Mouse (Mus musculus) kidney, embryonic 16.5 days (tissue): ENCODE results near the gene Pdlim4. TPM values are rescaled to one million over a fixed set of nuclear protein-coding genes. Genes with fewer than 3 reads are reported as not detected.

Source experiments
- ATAC-seq: fragments of 200-750 bp; cut with Nextera tagmentation; 2 replicates; pipeline ENCODE4 v1.8.0; 2017; ENCODE audit warnings: moderate TSS enrichment; ENCODE audit not compliant: low FRiP score, low TSS enrichment
- H3K27ac ChIP-seq: fragments of 300-500 bp; sonication (generic); 2 replicates; pipeline ENCODE4 v1.5.1; 2014; ENCODE audit warnings: low read length
- H3K27me3 ChIP-seq: fragments of 300-500 bp; sonication (generic); 2 replicates; pipeline ENCODE4 v1.6.1; 2014; ENCODE audit warnings: low read length, control low read depth, mixed read lengths; ENCODE audit not compliant: insufficient read depth
- H3K36me3 ChIP-seq: fragments of 300-500 bp; sonication (generic); 2 replicates; pipeline ENCODE4 v1.6.1; 2014; ENCODE audit warnings: low read length, control low read depth, mixed read lengths; ENCODE audit not compliant: insufficient read depth
- H3K4me1 ChIP-seq: fragments of 300-500 bp; sonication (generic); 2 replicates; pipeline ENCODE4 v1.6.1; 2014; ENCODE audit warnings: low read length, control low read depth, mixed read lengths; ENCODE audit not compliant: insufficient read depth
- H3K4me2 ChIP-seq: fragments of 300-500 bp; sonication (generic); replicated peaks from 2 replicates; pipeline ENCODE4 v1.6.1; 2014; ENCODE audit warnings: low read depth, low read length
- H3K4me3 ChIP-seq: fragments of 300-500 bp; sonication (generic); 2 replicates; pipeline ENCODE4 v1.5.1; 2014; ENCODE audit warnings: mild to moderate bottlenecking, low read length
- H3K9ac ChIP-seq: fragments of 300-500 bp; sonication (generic); replicated peaks from 2 replicates; pipeline ENCODE4 v1.6.1; 2014; ENCODE audit warnings: low read length
- H3K9me3 ChIP-seq: fragments of 300-500 bp; sonication (generic); 2 replicates; pipeline ENCODE4 v1.6.1; 2016; ENCODE audit warnings: low read length, control low read depth
- WGBS: fragments of 180-500 bp; shearing (Covaris S2); extraction: QIAGEN DNeasy Blood & Tissue Kit; methylation state at CpG from one replicate; pipeline ENCODE4 v1.1.7; 2014; 5-methylcytosine and 5-hydroxymethylcytosine counted together
- polyA plus RNA-seq: library from polyadenylated mRNA; unstranded; fragments of >200 nt; fragmentation: Nextera tagmentation; extraction: Ambion mirVana; gene quantifications from 2 replicates; pipeline ENCODE4 v1.2.1, GENCODE M21; 2015

Pdlim4 gene
- polyA plus RNA-seq, 1 experiment from 2014 or later, result 55.0 TPM

GRCm38 (mm10) chr11:54082725-54083124, 13.9 kb upstream of the Pdlim4 start:
- H3K4me1 ChIP-seq, result 0 out of 2 replicates have a peak, but pooled peaks cover 3% of the 10 kb centered on the region
- H3K27me3 ChIP-seq, result no peaks in the 10 kb centered on the region
- no peaks in the 10 kb centered on the region for H3K36me3 ChIP-seq
- no peak overlapping the region for H3K27ac ChIP-seq
- H3K9ac ChIP-seq, result no peak overlapping the region
- H3K9me3 ChIP-seq, result no peaks in the 10 kb centered on the region; the same call in 1 of the 2 replicates
- ATAC-seq, result no peak
- 91% methylated on average over 5 of the region's 5 CpGs for WGBS
- no peak overlapping the region for H3K4me3 ChIP-seq
- H3K4me2 ChIP-seq, result no peak overlapping the region

GRCm38 (mm10) chr11:54080435-54080834, 11.6 kb upstream of the Pdlim4 start:
- H3K4me1 ChIP-seq, result 0 out of 2 replicates have a peak, but pooled peaks cover 3% of the 10 kb centered on the region
- H3K36me3 ChIP-seq, result no peaks in the 10 kb centered on the region
- H3K27me3 ChIP-seq, result no peaks in the 10 kb centered on the region
- H3K4me3 ChIP-seq, result no peak overlapping the region
- ATAC-seq, result peak; percentile 76
- no peak overlapping the region for H3K27ac ChIP-seq
- no peaks in the 10 kb centered on the region for H3K9me3 ChIP-seq
- H3K9ac ChIP-seq, result no peak overlapping the region
- WGBS, result 10% methylated on average over 7 of the region's 7 CpGs
- no peak overlapping the region for H3K4me2 ChIP-seq

- no peaks in the 10 kb centered on the region for H3K36me3 ChIP-seq
- no peaks in the 10 kb centered on the region for H3K9me3 ChIP-seq
- H3K4me1 ChIP-seq, result 0 out of 2 replicates have a peak, but pooled peaks cover 6% of the 10 kb centered on the region
- no peaks in the 10 kb centered on the region for H3K27me3 ChIP-seq
- no peak overlapping the region for H3K9ac ChIP-seq
- no peak for ATAC-seq
- H3K27ac ChIP-seq, result no peak overlapping the region
- WGBS, result 97% methylated on average over 1 of the region's 1 CpGs
- H3K4me2 ChIP-seq, result no peak overlapping the region
- H3K4me3 ChIP-seq, result no peak overlapping the region
Measured at GRCm38 (mm10) chr11:54076101-54076500, 7.3 kb upstream of the Pdlim4 start.

- 44% methylated on average over 6 of the region's 6 CpGs for WGBS
- no peak overlapping the region for H3K27ac ChIP-seq
- no peak for ATAC-seq
- H3K4me2 ChIP-seq, result no peak overlapping the region
- 0 out of 2 replicates have a peak, but pooled peaks cover 6% of the 10 kb centered on the region for H3K4me1 ChIP-seq
- no peaks in the 10 kb centered on the region for H3K27me3 ChIP-seq
- H3K9ac ChIP-seq, result no peak overlapping the region
- H3K9me3 ChIP-seq, result no peaks in the 10 kb centered on the region
- no peaks in the 10 kb centered on the region for H3K36me3 ChIP-seq
- H3K4me3 ChIP-seq, result no peak overlapping the region
Measured at GRCm38 (mm10) chr11:54075353-54075752, 6.5 kb upstream of the Pdlim4 start.

GRCm38 (mm10) chr11:54073291-54073690, 4.5 kb upstream of the Pdlim4 start:
- Histone ChIP-seq H3K4me1 (peaks cover 9% of the 10 kb centered on the region; the same call in 1 of the 2 replicates), H3K9ac (no peak overlapping the region), H3K36me3 (no peaks in the 10 kb centered on the region), H3K4me2 (no peak overlapping the region), H3K9me3 (no peaks in the 10 kb centered on the region), H3K27me3 (no peaks in the 10 kb centered on the region), H3K4me3 (no peak overlapping the region), H3K27ac (no peak overlapping the region)
- WGBS, result 52% methylated on average over 4 of the region's 4 CpGs
- no peak for ATAC-seq

- no peak overlapping the region for H3K4me3 ChIP-seq
- H3K27ac ChIP-seq, result no peak overlapping the region
- no peak overlapping the region for H3K4me2 ChIP-seq
- H3K36me3 ChIP-seq, result no peaks in the 10 kb centered on the region
- peaks cover 21% of the 10 kb centered on the region; the same call in 1 of the 2 replicates for H3K4me1 ChIP-seq
- WGBS, result 86% methylated on average over 5 of the region's 5 CpGs
- H3K27me3 ChIP-seq, result no peaks in the 10 kb centered on the region
- no peak overlapping the region for H3K9ac ChIP-seq
- H3K9me3 ChIP-seq, result no peaks in the 10 kb centered on the region
- ATAC-seq, result no peak
Measured at GRCm38 (mm10) chr11:54071726-54072445, 3.1 kb upstream of the Pdlim4 start.

GRCm38 (mm10) chr11:54067996-54068519, 756 bp downstream of the Pdlim4 start:
- Histone ChIP-seq H3K27me3 (no peaks in the 10 kb centered on the region), H3K9ac (peak overlapping the region; percentile 74), H3K4me2 (peak overlapping the region; percentile 80), H3K9me3 (no peaks in the 10 kb centered on the region), H3K4me1 (peaks cover 29% of the 10 kb centered on the region), H3K27ac (peak overlapping the region; percentile 75), H3K4me3 (peak overlapping the region; percentile 58), H3K36me3 (no peaks in the 10 kb centered on the region)
- ATAC-seq, result 0 out of 2 replicates have a peak, but pooled peaks have one; percentile 37
- 18% methylated on average over 4 of the region's 4 CpGs for WGBS

GRCm38 (mm10) chr11:54067318-54067995, 1.4 kb downstream of the Pdlim4 start:
- H3K9ac ChIP-seq, result peak overlapping the region; percentile 74
- peaks cover 28% of the 10 kb centered on the region for H3K4me1 ChIP-seq
- H3K9me3 ChIP-seq, result no peaks in the 10 kb centered on the region
- H3K36me3 ChIP-seq, result no peaks in the 10 kb centered on the region
- H3K4me3 ChIP-seq, result peak overlapping the region; percentile 58
- H3K27ac ChIP-seq, result peak overlapping the region; percentile 75; the same call in 1 of the 2 replicates
- no peaks in the 10 kb centered on the region for H3K27me3 ChIP-seq
- 0 out of 2 replicates have a peak, but pooled peaks have one; percentile 14 for ATAC-seq
- WGBS, result 24% methylated on average over 12 of the region's 12 CpGs
- H3K4me2 ChIP-seq, result peak overlapping the region; percentile 80

GRCm38 (mm10) chr11:54066400-54066799, 2.4 kb downstream of the Pdlim4 start:
- Histone ChIP-seq H3K9me3 (no peaks in the 10 kb centered on the region), H3K4me3 (no peak overlapping the region), H3K36me3 (no peaks in the 10 kb centered on the region), H3K27ac (no peak overlapping the region), H3K4me2 (no peak overlapping the region), H3K27me3 (no peaks in the 10 kb centered on the region), H3K4me1 (peaks cover 34% of the 10 kb centered on the region), H3K9ac (no peak overlapping the region)
- no peak for ATAC-seq
- 52% methylated on average over 5 of the region's 5 CpGs for WGBS

- Histone ChIP-seq H3K36me3 (no peaks in the 10 kb centered on the region), H3K27ac (no peak overlapping the region), H3K4me2 (no peak overlapping the region), H3K4me3 (no peak overlapping the region), H3K27me3 (no peaks in the 10 kb centered on the region), H3K9me3 (no peaks in the 10 kb centered on the region), H3K9ac (no peak overlapping the region), H3K4me1 (peaks cover 37% of the 10 kb centered on the region)
- no peak for ATAC-seq
- WGBS, result 70% methylated on average over 4 of the region's 4 CpGs
Measured at GRCm38 (mm10) chr11:54065915-54066178, 3.0 kb downstream of the Pdlim4 start.
